Mouse (Mus musculus) cortical plate, adult 2 months (tissue): Measurements from ENCODE around the gene Baz2a.

Experiments
- CTCF ChIP-seq: fragments of 200-500 bp; IDR thresholded peaks from 2 replicates; pipeline ENCODE4 v1.5.1; 2011; ENCODE audit warnings: mild to moderate bottlenecking, control low read depth, low read length; ENCODE audit not compliant: insufficient read depth; ENCODE audit errors: extremely low read depth
- POLR2A ChIP-seq: fragments of 200-500 bp; IDR thresholded peaks from 2 replicates; pipeline ENCODE4 v1.6.1; 2011; ENCODE audit warnings: mild to moderate bottlenecking, low read length, control low read depth; ENCODE audit not compliant: insufficient read depth; ENCODE audit errors: extremely low read depth

DNA sequence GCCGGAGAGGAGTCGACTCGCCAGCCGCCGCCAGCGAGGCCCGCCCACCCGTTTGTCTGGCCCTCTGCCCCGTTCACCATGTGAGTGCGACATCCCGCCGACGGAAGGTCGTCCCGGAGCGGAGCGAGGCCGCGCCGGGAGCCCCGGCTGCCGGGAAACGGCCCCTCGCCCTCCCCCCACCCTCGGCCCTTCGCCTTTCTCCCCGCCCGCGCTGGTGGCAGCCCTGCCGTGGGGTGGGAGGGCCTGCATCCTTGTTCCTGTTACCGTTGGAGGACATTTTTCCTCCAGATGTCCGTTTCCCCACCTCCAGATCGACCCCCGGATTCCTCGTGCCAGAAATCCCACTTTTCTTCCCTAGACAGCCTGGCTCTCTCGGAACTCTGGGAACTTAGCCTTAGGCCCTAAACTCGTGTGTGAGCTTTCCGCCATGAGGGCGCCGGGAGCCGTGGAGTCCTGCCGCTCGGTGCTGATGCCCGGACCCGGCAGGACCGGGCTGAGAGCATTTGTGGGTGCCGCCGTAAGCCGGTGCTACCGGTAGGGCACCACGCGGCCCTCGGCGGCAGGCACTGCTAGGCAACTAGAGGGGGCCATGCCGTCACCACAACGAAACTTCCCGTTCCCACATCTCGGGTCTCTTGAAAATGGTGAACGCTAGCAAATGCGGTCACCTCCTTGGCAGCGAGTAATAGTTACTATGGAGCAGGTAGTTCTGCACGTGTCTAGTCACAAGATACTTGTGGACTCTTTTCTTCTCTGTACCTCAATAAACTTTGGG lies 32.0 kb upstream of the Baz2a start:
- no peak for TF ChIP-seq CTCF
- no peak for TF ChIP-seq POLR2A
